Mouse (Mus musculus): Measurements from ENCODE around the gene Cep290.

DNA sequence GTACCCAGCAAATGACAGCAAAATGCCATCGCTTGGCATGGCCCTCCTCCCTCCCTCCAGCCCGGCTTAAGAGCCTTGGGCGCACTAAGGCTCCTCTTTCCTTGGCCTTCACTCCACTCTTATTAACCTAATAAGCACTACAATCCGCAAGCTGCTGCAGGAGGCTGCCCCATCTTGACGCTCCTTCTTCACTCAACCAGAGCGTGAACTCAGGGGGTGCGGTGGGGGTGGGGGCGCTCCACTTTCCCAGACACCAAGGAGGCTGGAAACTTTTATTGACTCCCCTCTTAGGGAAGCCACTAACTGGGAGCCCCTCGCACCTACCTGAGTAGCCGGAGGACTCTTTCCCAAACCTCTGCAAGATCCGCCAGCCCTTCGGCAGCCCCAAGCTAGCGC lies 659 bp upstream of the Cep290 start:
- no peak for TF ChIP-seq CTCF (IDR thresholded peaks at IDR 0.05; ENCODE audit: low read depth, low read length)
- TF ChIP-seq POLR2A (IDR thresholded peaks at IDR 0.05; ENCODE audit: borderline replicate concordance, low read depth, low read length) = no peak

All from bone marrow macrophage, adult 2 months (primary cell).